Mouse (Mus musculus) bone marrow macrophage, adult 2 months (primary cell): ENCODE results near the gene Slc25a19. TPM values are rescaled to one million over a fixed set of nuclear protein-coding genes. Genes with fewer than 3 reads are reported as not detected.

Experiments
- H3K27ac ChIP-seq: 2 replicates; pipeline ENCODE4 v1.5.1; 2012; ENCODE audit warnings: low read depth, low read length; ENCODE audit not compliant: insufficient read depth
- H3K4me1 ChIP-seq: 2 replicates; pipeline ENCODE4 v1.6.1; 2012; ENCODE audit warnings: low read length; ENCODE audit not compliant: control insufficient read depth, insufficient read depth
- H3K4me3 ChIP-seq: 2 replicates; pipeline ENCODE4 v1.5.1; 2012; ENCODE audit warnings: mild to moderate bottlenecking, low read length, moderate library complexity; ENCODE audit not compliant: insufficient read depth
- CTCF ChIP-seq: IDR thresholded peaks from 2 replicates; pipeline ENCODE4 v1.5.1; 2012; ENCODE audit warnings: low read depth, mild to moderate bottlenecking, low read length, moderate library complexity
- POLR2A ChIP-seq: IDR thresholded peaks from 2 replicates; pipeline ENCODE4 v1.6.1; 2012; ENCODE audit warnings: mild to moderate bottlenecking, low read depth, low read length, borderline replicate concordance
- polyA plus RNA-seq: library from polyadenylated mRNA; stranded (reverse); fragments of >200 nt; gene quantifications from 2 replicates; pipeline ENCODE4 v1.2.4, GENCODE M21; 2012; ENCODE audit not compliant: missing spikeins, insufficient read depth, insufficient read length

The Slc25a19 gene
- polyA plus RNA-seq, 1 experiment: 37.0 TPM

GRCm38 (mm10) chr11:115632247-115632646 lies 4.2 kb upstream of the Slc25a19 start:
- peaks cover 41% of the 10 kb centered on the region for H3K4me1 ChIP-seq
- H3K27ac ChIP-seq: peak overlapping the region; percentile 92
- H3K4me3 ChIP-seq: no peak overlapping the region
- TF ChIP-seq CTCF (no peak), POLR2A (no peak)

- Histone ChIP-seq H3K4me1 (peaks cover 46% of the 10 kb centered on the region), H3K4me3 (peak overlapping the region; percentile 49), H3K27ac (peak overlapping the region; percentile 92)
- TF ChIP-seq POLR2A (no peak), CTCF (peak; percentile 58)
Observed at GRCm38 (mm10) chr11:115631505-115631890, 3.4 kb upstream of the Slc25a19 start.

- Histone ChIP-seq H3K4me1 (peaks cover 46% of the 10 kb centered on the region), H3K27ac (peak overlapping the region; percentile 96), H3K4me3 (peak overlapping the region; percentile 49)
- TF ChIP-seq POLR2A (no peak), CTCF (no peak)
Observed at GRCm38 (mm10) chr11:115630532-115631504, 2.7 kb upstream of the Slc25a19 start.

- Histone ChIP-seq H3K4me3 (no peak overlapping the region), H3K4me1 (peaks cover 48% of the 10 kb centered on the region), H3K27ac (peak overlapping the region; percentile 96)
- TF ChIP-seq CTCF (no peak), POLR2A (no peak)
Observed at GRCm38 (mm10) chr11:115629734-115630531, 1.8 kb upstream of the Slc25a19 start.

- Histone ChIP-seq H3K4me3 (peak overlapping the region; percentile 55), H3K4me1 (peaks cover 35% of the 10 kb centered on the region), H3K27ac (peak overlapping the region; percentile 63)
- TF ChIP-seq CTCF (no peak), POLR2A (no peak)
Observed at GRCm38 (mm10) chr11:115628465-115629101, 488 bp upstream of the Slc25a19 start.

- no peak overlapping the region for H3K27ac ChIP-seq
- peaks cover 24% of the 10 kb centered on the region for H3K4me1 ChIP-seq
- peak overlapping the region; percentile 91 for H3K4me3 ChIP-seq
- TF ChIP-seq POLR2A (no peak), CTCF (no peak)
Observed at GRCm38 (mm10) chr11:115626824-115627616, 1.1 kb downstream of the Slc25a19 start.

GRCm38 (mm10) chr11:115625877-115626276 lies 2.2 kb downstream of the Slc25a19 start:
- TF ChIP-seq CTCF: no peak
- TF ChIP-seq POLR2A: no peak
- Histone ChIP-seq H3K4me3 (no peak overlapping the region), H3K27ac (no peak overlapping the region), H3K4me1 (peaks cover 20% of the 10 kb centered on the region)

GRCm38 (mm10) chr11:115623487-115624070 lies 4.5 kb downstream of the Slc25a19 start:
- no peak overlapping the region for H3K27ac ChIP-seq
- H3K4me1 ChIP-seq: peaks cover 8% of the 10 kb centered on the region
- TF ChIP-seq CTCF: no peak
- no peak for TF ChIP-seq POLR2A
- H3K4me3 ChIP-seq: no peak overlapping the region

GRCm38 (mm10) chr11:115619949-115620348 lies 8.1 kb downstream of the Slc25a19 start:
- TF ChIP-seq POLR2A (no peak), CTCF (no peak)
- Histone ChIP-seq H3K27ac (no peak overlapping the region), H3K4me3 (no peak overlapping the region), H3K4me1 (no peaks in the 10 kb centered on the region; the same call in 1 of the 2 replicates)
